Mouse (Mus musculus) lung, adult 2 months (tissue): ENCODE measurements around the gene Zdhhc5.

Experiments
- CTCF ChIP-seq: fragments of 200-500 bp; IDR thresholded peaks from 2 replicates; pipeline ENCODE4 v1.5.1; 2011; ENCODE audit warnings: mild to moderate bottlenecking, low read length, control low read depth; ENCODE audit not compliant: insufficient read depth
- POLR2A ChIP-seq: fragments of 200-500 bp; IDR thresholded peaks from 2 replicates; pipeline ENCODE4 v1.6.1; 2011; ENCODE audit warnings: low read depth, mild to moderate bottlenecking, control low read depth, low read length, borderline replicate concordance; ENCODE audit errors: extremely low read depth

DNA sequence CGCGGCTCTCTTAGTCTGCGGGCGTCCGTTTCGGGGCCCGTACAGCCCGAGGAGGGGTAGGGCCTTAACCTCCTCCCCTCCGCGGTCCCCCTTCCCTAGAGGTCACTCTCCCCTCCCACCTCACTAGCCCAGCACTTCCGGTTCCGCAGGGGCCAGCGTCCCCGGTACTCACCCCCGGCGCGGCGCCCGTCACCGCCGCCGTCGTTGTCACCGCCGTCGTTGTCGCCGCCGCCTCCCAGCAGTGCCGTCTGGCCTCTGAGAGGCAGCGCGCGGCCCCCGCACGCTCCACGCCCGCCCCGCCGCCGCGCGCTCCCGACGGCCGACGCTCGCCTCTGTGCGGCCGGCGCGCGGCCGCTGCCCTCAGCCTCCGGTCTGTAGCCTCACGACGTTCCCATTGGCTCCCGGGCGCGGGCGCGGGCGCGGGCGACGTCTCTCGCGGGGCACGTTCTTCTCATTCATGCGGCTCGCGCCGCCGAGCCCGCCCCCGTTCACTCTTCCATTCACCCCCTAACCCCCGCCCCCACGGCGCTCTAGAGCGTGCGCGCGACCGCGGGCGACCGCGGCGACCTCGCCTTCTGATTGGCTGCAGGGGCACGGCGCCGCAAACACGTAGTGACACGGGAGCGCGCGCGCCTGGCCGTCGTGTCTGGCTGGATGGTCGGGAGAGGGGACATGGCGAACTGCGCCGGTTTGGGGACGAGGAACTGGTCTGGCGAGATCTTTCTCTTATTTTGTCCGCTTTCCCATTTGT lies at the start of gene Zdhhc5:
- peak; percentile 99 for TF ChIP-seq POLR2A
- TF ChIP-seq CTCF = no peak
